Mouse (Mus musculus) CH12.LX (cell line): ENCODE measurements at regions not wholly inside any gene's neighbourhood (a gene's known extent, or its start where the extent isn't known, plus 50 kb on each side); places are given as distances from the start of the nearest gene placed in this dataset.

Experiments
- CTCF ChIP-seq, 2 experiments: IDR thresholded peaks in 1 of 2; conservative IDR thresholded peaks in 1 of 2; 2 replicates each; pipeline ENCODE4 v1.5.1; 2011 to 2012; ENCODE audit warnings: low read depth in 2 of 2, low read length in 2 of 2, improper control_type of control experiment in 1 of 2, inconsistent platforms in 1 of 2, mild to moderate bottlenecking in 1 of 2, moderate library complexity in 1 of 2
- MXI1 ChIP-seq: IDR thresholded peaks from 2 replicates; pipeline ENCODE4 v1.6.1; 2011; ENCODE audit warnings: mild to moderate bottlenecking, low read depth, low read length, improper control_type of control experiment
- TBP ChIP-seq: conservative IDR thresholded peaks from 2 replicates; pipeline ENCODE4 v1.6.1; 2011; ENCODE audit warnings: low read depth, low read length, improper control_type of control experiment

DNA sequence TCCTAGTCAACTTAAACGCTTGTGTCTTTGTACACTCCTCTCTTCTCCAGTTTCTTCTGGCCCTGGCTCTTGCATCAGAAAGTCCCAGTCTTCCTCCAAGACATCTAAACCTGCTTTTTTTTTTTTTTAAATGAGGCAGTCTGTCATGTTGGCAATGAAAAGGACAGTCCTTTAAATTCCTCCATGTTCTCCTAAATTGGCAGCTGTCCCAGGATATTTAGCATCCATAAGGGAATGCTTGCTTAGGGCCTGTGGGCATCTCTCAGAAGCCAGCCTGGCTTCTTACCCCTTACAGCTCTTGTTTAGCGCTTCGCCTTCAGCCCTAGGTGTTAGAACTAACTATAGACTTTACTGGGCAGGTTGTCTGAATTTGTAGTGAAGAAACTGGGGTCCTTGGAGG is 311.2 kb downstream of the Eipr1 start:
- TF ChIP-seq TBP: no peak
- TF ChIP-seq MXI1: no peak
- TF ChIP-seq CTCF (conservative IDR thresholded peaks at IDR 0.05 in 1 of 2, IDR thresholded peaks at IDR 0.05 in 1 of 2; ENCODE audit: low read depth in 2 of 2, low read length in 2 of 2): no peak
